Mouse (Mus musculus): ENCODE measurements around the gene Rbm4. TPM values are rescaled to one million over a fixed set of nuclear protein-coding genes. Genes with fewer than 3 reads are reported as not detected.
A peak's percentile ranks its signal among the peaks of the same experiment; 100 is the strongest.

The Rbm4 gene
- polyA plus RNA-seq (2014; fragmentation: Nextera tagmentation; extraction: Ambion mirVana): 64.7 and 69.6 TPM in 2 replicates

DNA sequence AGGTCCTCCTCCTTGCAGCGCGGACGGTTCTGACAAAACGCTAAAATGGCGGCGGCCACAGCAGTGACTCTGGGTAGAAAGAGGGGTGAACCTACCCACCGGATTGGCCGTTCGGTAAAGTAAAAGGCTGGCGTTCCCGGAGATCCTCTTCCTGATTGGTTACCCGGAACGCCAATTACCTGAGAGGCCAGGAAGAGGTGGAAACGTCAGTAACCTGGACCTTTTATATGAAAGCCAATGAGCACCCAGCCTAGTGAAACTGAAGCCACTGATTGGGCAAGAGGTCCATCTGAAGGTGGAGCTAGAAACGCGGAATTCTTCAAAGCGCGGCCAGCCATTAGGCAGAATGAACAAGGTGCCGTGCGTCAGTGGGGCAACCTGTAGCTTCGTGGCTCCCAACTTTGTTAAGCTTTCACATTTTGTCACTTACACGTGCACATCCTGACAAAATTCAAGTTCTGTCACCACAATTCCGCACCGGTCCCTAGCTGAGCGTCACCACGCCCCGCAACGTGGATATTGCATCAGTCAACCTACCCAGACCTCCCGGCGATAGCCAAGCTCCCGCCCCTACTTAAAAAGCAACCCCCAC, at the start of gene Rbm4:
TSS of gene Rbm4 (minus strand) at position 71 of the 592 bp plus-strand sequence.
- WGBS: under 1% methylated on average over 31 of the region's 31 CpGs
- H3K4me3 ChIP-seq (ENCODE audit: low read length): peak within 1 kb of the TSS; percentile 91
- H3K9ac ChIP-seq (ENCODE audit: low read depth, low read length): peak within 1 kb of the TSS; percentile 84
- no peaks in the 10 kb centered on the region for H3K27me3 ChIP-seq (ENCODE audit: control insufficient read depth, insufficient read depth, low read length)
- no peaks in the 10 kb centered on the region for H3K9me3 ChIP-seq (ENCODE audit: control insufficient read depth, low read length)
- H3K4me1 ChIP-seq (ENCODE audit: control insufficient read depth, insufficient read depth, low read length): peaks cover 17% of the 10 kb centered on the region
- peaks cover 35% of the 10 kb centered on the region for H3K36me3 ChIP-seq (ENCODE audit: control insufficient read depth, insufficient read depth, low read length)
- H3K27ac ChIP-seq (ENCODE audit: low read depth, low read length): peak within 1 kb of the TSS; percentile 83
- peak within 1 kb of the TSS; percentile 65 for H3K4me2 ChIP-seq (replicated peaks; ENCODE audit: low read depth, low read length)
- peak; percentile 98 for ATAC-seq (ENCODE audit: low FRiP score, low TSS enrichment)

DNA sequence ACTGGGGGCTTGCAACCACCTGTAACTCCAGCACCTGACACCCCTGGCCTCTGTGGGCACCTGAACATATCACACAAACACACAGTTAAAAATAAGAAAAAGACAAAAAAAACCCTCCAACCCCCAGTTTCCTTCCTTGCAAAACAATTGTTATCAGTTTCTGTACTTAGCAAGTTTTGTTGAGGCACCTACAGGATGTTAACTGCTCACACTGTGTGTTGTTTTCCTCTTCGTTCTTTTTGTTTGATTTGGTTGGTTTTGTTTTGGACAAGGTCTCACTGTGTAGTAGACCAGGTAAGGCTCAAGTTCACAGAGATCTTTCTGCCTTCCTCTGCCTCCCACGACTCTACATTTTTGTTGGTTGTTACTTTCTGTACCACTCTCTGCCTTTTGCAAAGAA, 48.9 kb upstream of the Rbm4 start:
- Histone ChIP-seq H3K36me3 (ENCODE audit: control insufficient read depth, insufficient read depth, low read length) (no peaks in the 10 kb centered on the region), H3K9me3 (ENCODE audit: control insufficient read depth, low read length) (no peaks in the 10 kb centered on the region), H3K4me3 (ENCODE audit: low read length) (no peak overlapping the region), H3K4me1 (ENCODE audit: control insufficient read depth, insufficient read depth, low read length) (0 out of 2 replicates have a peak, but pooled peaks cover 7% of the 10 kb centered on the region), H3K27me3 (ENCODE audit: control insufficient read depth, insufficient read depth, low read length) (peaks cover 9% of the 10 kb centered on the region), H3K9ac (ENCODE audit: low read depth, low read length) (no peak overlapping the region), H3K27ac (ENCODE audit: low read depth, low read length) (no peak overlapping the region), H3K4me2 (replicated peaks; ENCODE audit: low read depth, low read length) (no peak overlapping the region)
- 70% methylated on average over 2 of the region's 2 CpGs for whole genome bisulfite sequencing
- no peak for ATAC-seq (ENCODE audit: low FRiP score, low TSS enrichment)

DNA sequence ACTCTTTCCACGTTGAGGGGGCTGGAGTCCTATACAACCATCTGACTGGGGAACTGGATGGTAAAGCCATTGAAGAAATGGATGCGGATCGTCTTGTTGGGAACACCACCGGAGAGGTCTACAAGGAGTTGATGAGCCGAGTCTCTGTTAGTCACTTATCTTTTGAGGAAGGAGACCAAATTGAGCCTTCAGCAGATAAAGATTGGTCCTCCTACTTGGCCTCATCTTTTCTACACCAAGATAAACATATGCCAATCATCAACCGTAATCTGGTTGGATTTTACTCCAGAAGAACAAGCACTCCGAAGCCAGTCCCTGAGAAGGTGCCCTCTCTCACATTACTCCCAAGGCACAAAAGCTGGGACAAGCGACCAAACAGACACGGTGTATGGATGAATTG, 47.1 kb upstream of the Rbm4 start:
- 0 out of 2 replicates have a peak, but pooled peaks cover 7% of the 10 kb centered on the region for H3K4me1 ChIP-seq (ENCODE audit: control insufficient read depth, insufficient read depth, low read length)
- H3K4me2 ChIP-seq (replicated peaks; ENCODE audit: low read depth, low read length): no peak overlapping the region
- 84% methylated on average over 9 of the region's 9 CpGs for WGBS
- H3K9me3 ChIP-seq (ENCODE audit: control insufficient read depth, low read length): no peaks in the 10 kb centered on the region
- H3K27ac ChIP-seq (ENCODE audit: low read depth, low read length): no peak overlapping the region
- H3K27me3 ChIP-seq (ENCODE audit: control insufficient read depth, insufficient read depth, low read length): peaks cover 9% of the 10 kb centered on the region
- no peak overlapping the region for H3K9ac ChIP-seq (ENCODE audit: low read depth, low read length)
- no peaks in the 10 kb centered on the region for H3K36me3 ChIP-seq (ENCODE audit: control insufficient read depth, insufficient read depth, low read length)
- no peak overlapping the region for H3K4me3 ChIP-seq (ENCODE audit: low read length)
- no peak for ATAC-seq (ENCODE audit: low FRiP score, low TSS enrichment)

DNA sequence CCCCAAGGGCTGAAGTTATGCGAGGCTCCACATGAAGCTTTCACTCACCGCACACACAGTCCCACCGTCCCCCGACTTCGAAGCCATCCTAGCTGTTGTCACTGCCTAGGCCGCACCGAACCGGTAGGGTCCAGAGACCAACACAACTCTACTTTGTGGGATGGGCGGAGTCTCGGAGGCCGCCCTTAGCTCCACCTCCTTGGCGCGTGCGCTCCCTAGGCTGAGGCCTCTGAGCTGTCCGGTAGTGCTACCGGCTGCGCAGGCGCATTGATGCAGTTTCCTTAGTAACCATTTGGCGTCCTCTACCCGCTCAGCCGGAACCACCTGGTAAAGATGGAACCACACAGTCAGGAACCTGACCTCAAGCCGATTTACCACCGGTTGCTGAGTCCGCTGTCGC, 45.4 kb upstream of the Rbm4 start, which contains the start of the genes Ccs and Ccdc87:
TSS of gene Ccs (minus strand) at position 184 of the 400 bp plus-strand sequence.
TSS of gene Ccdc87 (plus strand) at position 218 of the 400 bp plus-strand sequence.
- H3K27me3 ChIP-seq (ENCODE audit: control insufficient read depth, insufficient read depth, low read length): peaks cover 9% of the 10 kb centered on the region
- peak within 1 kb of the TSS; percentile 76 for H3K4me2 ChIP-seq (replicated peaks; ENCODE audit: low read depth, low read length)
- H3K9me3 ChIP-seq (ENCODE audit: control insufficient read depth, low read length): no peaks in the 10 kb centered on the region
- no peaks in the 10 kb centered on the region for H3K36me3 ChIP-seq (ENCODE audit: control insufficient read depth, insufficient read depth, low read length)
- H3K27ac ChIP-seq (ENCODE audit: low read depth, low read length): no peak within 1 kb of the TSS
- peak; percentile 99 for ATAC-seq (ENCODE audit: low FRiP score, low TSS enrichment)
- 0 out of 2 replicates have a peak, but pooled peaks cover 7% of the 10 kb centered on the region for H3K4me1 ChIP-seq (ENCODE audit: control insufficient read depth, insufficient read depth, low read length)
- WGBS: under 1% methylated on average over 25 of the region's 25 CpGs
- H3K9ac ChIP-seq (ENCODE audit: low read depth, low read length): peak within 1 kb of the TSS; percentile 69
- H3K4me3 ChIP-seq (ENCODE audit: low read length): peak within 1 kb of the TSS; percentile 59

DNA sequence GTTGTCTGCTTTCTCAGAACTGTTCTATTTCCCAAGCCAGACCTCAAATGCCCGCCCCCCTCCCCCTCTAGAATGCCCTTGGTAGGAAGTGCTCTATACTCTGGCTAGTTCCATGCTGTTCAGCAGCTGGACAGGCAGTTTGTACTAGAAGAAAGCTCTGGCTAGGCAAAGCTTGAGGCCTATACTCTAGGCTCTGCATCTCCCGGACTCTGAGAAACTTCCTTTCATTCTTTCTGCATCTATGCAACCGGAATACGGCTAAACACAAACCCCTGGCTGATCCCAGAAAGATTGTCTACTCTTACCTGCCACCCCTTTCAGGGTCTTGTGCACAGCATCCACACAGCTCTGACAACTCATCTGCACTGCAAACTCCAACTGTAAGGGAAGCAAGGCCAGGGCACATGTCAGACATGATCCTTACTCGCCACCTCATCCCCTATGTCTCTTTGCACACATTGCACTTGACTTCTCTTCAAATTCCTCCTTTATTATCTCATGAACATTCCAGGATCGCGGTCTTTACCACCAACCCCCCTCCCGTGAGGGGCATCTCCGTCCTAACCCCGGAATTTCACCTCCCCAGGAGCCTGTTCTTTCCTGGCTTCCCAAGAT, 44.9 kb upstream of the Rbm4 start:
- ATAC-seq (ENCODE audit: low FRiP score, low TSS enrichment): peak; percentile 49
- Histone ChIP-seq H3K4me2 (replicated peaks; ENCODE audit: low read depth, low read length) (peak overlapping the region; percentile 76), H3K9ac (ENCODE audit: low read depth, low read length) (peak overlapping the region; percentile 69), H3K9me3 (ENCODE audit: control insufficient read depth, low read length) (no peaks in the 10 kb centered on the region), H3K27me3 (ENCODE audit: control insufficient read depth, insufficient read depth, low read length) (peaks cover 9% of the 10 kb centered on the region), H3K36me3 (ENCODE audit: control insufficient read depth, insufficient read depth, low read length) (no peaks in the 10 kb centered on the region), H3K4me3 (ENCODE audit: low read length) (peak overlapping the region; percentile 59), H3K27ac (ENCODE audit: low read depth, low read length) (no peak overlapping the region), H3K4me1 (ENCODE audit: control insufficient read depth, insufficient read depth, low read length) (0 out of 2 replicates have a peak, but pooled peaks cover 7% of the 10 kb centered on the region)
- 32% methylated on average over 10 of the region's 10 CpGs for WGBS

DNA sequence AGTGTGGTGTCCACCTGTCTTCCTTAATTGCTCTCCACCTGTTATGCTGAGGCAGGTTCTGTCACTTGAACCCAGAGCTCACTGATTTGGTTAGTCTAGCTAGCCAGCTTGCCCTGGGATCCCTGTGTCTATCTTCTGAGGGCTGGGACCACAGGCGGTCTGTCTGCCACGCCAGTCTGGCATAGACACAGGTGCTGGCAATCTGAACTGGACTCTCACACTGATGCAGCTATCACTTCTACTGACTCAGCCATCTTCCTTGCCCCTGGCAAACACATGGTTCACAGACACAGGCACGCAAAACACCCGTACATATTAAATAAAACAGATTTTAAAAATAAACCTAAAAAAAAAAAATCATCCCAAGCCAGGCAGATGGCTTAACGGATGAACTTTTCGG, 43.3 kb upstream of the Rbm4 start:
- Histone ChIP-seq H3K4me3 (ENCODE audit: low read length) (no peak overlapping the region), H3K4me1 (ENCODE audit: control insufficient read depth, insufficient read depth, low read length) (0 out of 2 replicates have a peak, but pooled peaks cover 7% of the 10 kb centered on the region), H3K27me3 (ENCODE audit: control insufficient read depth, insufficient read depth, low read length) (peaks cover 9% of the 10 kb centered on the region), H3K9me3 (ENCODE audit: control insufficient read depth, low read length) (no peaks in the 10 kb centered on the region), H3K4me2 (replicated peaks; ENCODE audit: low read depth, low read length) (no peak overlapping the region), H3K9ac (ENCODE audit: low read depth, low read length) (no peak overlapping the region), H3K36me3 (ENCODE audit: control insufficient read depth, insufficient read depth, low read length) (no peaks in the 10 kb centered on the region), H3K27ac (ENCODE audit: low read depth, low read length) (no peak overlapping the region)
- no peak for ATAC-seq (ENCODE audit: low FRiP score, low TSS enrichment)
- WGBS: 90% methylated on average over 6 of the region's 6 CpGs

DNA sequence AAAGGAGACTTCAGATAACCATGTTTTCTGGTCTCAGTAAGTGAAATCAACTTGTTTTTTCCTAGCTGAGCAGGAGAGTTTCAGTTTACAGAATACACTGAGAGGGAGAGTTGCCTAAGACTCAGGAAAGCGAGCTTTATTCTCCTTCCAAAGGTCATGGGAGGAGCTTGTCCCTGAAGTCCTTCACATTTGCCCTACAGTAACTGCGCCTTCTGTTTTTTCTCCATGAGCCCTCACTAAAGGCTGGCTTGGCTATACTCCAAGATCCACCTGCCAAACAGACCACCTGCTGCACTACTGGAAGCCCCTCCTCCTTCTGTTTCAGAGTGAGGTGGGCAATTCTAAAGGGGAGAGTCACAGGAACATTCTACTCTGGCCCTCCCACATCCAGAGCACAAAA, 42.4 kb upstream of the Rbm4 start:
- 74% methylated on average over 2 of the region's 2 CpGs for WGBS
- Histone ChIP-seq H3K27ac (ENCODE audit: low read depth, low read length) (no peak overlapping the region), H3K9ac (ENCODE audit: low read depth, low read length) (no peak overlapping the region)

DNA sequence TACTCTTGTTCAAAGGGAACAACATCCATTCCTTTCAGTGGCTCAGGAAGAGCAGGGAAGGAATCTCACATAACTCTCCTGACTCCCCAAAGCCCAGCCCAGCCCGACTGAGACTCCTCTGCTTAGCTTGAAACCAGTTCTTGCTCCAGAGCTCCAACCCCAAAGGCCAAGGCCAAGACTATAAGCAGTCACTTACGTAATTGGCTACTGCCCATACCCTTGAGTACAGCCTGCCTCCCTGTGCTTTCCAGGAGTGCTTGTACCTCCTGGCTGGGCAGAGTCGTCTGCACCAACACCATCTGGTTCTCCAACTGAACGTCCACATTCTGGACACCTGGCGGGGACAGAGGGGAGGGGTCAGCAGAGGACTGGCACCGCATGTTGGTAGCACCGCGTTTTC, 40.3 kb upstream of the Rbm4 start:
- Histone ChIP-seq H3K4me3 (ENCODE audit: low read length) (no peak overlapping the region), H3K4me2 (replicated peaks; ENCODE audit: low read depth, low read length) (no peak overlapping the region), H3K9me3 (ENCODE audit: control insufficient read depth, low read length) (no peaks in the 10 kb centered on the region), H3K9ac (ENCODE audit: low read depth, low read length) (no peak overlapping the region), H3K36me3 (ENCODE audit: control insufficient read depth, insufficient read depth, low read length) (no peaks in the 10 kb centered on the region; the same call in 1 of the 2 replicates), H3K27me3 (ENCODE audit: control insufficient read depth, insufficient read depth, low read length) (no peaks in the 10 kb centered on the region), H3K27ac (ENCODE audit: low read depth, low read length) (no peak overlapping the region), H3K4me1 (ENCODE audit: control insufficient read depth, insufficient read depth, low read length) (0 out of 2 replicates have a peak, but pooled peaks cover 7% of the 10 kb centered on the region)
- no peak for ATAC-seq (ENCODE audit: low FRiP score, low TSS enrichment)
- WGBS: 87% methylated on average over 8 of the region's 8 CpGs

More for the DNA sequence above, 42.4 kb upstream of the Rbm4 start:
- no peaks in the 10 kb centered on the region for H3K9me3 ChIP-seq (ENCODE audit: control insufficient read depth, low read length)
- no peak overlapping the region for H3K4me3 ChIP-seq (ENCODE audit: low read length)
- no peak for ATAC-seq (ENCODE audit: low FRiP score, low TSS enrichment)
- H3K36me3 ChIP-seq (ENCODE audit: control insufficient read depth, insufficient read depth, low read length): no peaks in the 10 kb centered on the region
- 0 out of 2 replicates have a peak, but pooled peaks cover 7% of the 10 kb centered on the region for H3K4me1 ChIP-seq (ENCODE audit: control insufficient read depth, insufficient read depth, low read length)
- no peak overlapping the region for H3K4me2 ChIP-seq (replicated peaks; ENCODE audit: low read depth, low read length)
- H3K27me3 ChIP-seq (ENCODE audit: control insufficient read depth, insufficient read depth, low read length): peaks cover 9% of the 10 kb centered on the region

DNA sequence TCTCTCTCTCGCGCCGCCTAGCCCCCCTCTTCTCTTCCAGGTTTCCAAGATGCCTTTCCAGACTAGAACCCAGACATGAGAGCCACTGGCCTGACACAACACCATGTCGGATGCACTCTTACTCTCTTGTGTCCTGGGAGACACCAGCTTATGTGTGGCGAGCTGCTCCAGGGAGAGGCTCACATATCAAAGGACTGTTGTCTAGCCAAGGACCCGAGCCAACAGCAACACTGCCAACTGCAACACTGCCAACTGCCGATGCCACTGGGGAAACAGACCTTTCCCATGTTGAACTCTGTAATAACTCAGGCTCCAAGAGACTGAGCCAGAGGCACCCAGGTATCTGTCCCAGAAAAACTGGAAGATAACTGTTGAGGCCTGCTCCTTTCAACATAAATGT, 35.5 kb upstream of the Rbm4 start:
- Histone ChIP-seq H3K27me3 (ENCODE audit: control insufficient read depth, insufficient read depth, low read length) (no peaks in the 10 kb centered on the region), H3K4me3 (ENCODE audit: low read length) (no peak overlapping the region), H3K4me2 (replicated peaks; ENCODE audit: low read depth, low read length) (no peak overlapping the region), H3K9me3 (ENCODE audit: control insufficient read depth, low read length) (no peaks in the 10 kb centered on the region), H3K4me1 (ENCODE audit: control insufficient read depth, insufficient read depth, low read length) (no peaks in the 10 kb centered on the region), H3K9ac (ENCODE audit: low read depth, low read length) (no peak overlapping the region), H3K36me3 (ENCODE audit: control insufficient read depth, insufficient read depth, low read length) (peaks cover 8% of the 10 kb centered on the region), H3K27ac (ENCODE audit: low read depth, low read length) (no peak overlapping the region)
- WGBS: 57% methylated on average over 7 of the region's 7 CpGs
- ATAC-seq (ENCODE audit: low FRiP score, low TSS enrichment): no peak

All from kidney, embryonic 14.5 days (tissue).